Mouse (Mus musculus) liver, postnatal 0 days (tissue): ENCODE measurements at regions not wholly inside any gene's neighbourhood (a gene's known extent, or its start where the extent isn't known, plus 50 kb on each side); places are given as distances from the start of the nearest gene placed in this dataset.

Source experiments
- CTCF ChIP-seq: sonication (generic); IDR thresholded peaks from 2 replicates; pipeline ENCODE4 v1.5.1; 2016; ENCODE audit warnings: antibody characterized with exemption, low read depth
- EP300 ChIP-seq: IDR thresholded peaks from 2 replicates; pipeline ENCODE4 v1.6.1; 2016; ENCODE audit warnings: antibody characterized with exemption, low read depth, mild to moderate bottlenecking

- TF ChIP-seq CTCF (no peak), EP300 (no peak)
Measured at GRCm38 (mm10) chr1:43317076-43317871, 120.5 kb upstream of the Fhl2 start.
